Mouse (Mus musculus) neutrophil, adult 5-6 weeks (primary cell): Measurements from ENCODE around the gene 4921509C19Rik. TPM values are rescaled to one million over a fixed set of nuclear protein-coding genes. Genes with fewer than 3 reads are reported as not detected.
A peak's percentile ranks its signal among the peaks of the same experiment; 100 is the strongest.
"Not testable (repeated sequence)": the region's sequence is repeated elsewhere in the genome, so short reads cannot be mapped to it uniquely, and the experiment has no call there.

Experiments
- ATAC-seq: fragments of 151-379, 151-347 bp; 2 replicates; pipeline ENCODE4 v1.8.0; 2017; ENCODE audit warnings: mild to moderate bottlenecking, moderate TSS enrichment; ENCODE audit not compliant: insufficient number of reproducible peaks, poor library complexity, low FRiP score, severe bottlenecking; ENCODE audit errors: extremely low read depth
- total RNA-seq: library from RNA; stranded (forward); fragments of 200-1000 nt; gene quantifications from 2 replicates; pipeline ENCODE4 v1.2.3, GENCODE M21; 2017

4921509C19Rik gene
- total RNA-seq = not detected in 2 replicates

DNA sequence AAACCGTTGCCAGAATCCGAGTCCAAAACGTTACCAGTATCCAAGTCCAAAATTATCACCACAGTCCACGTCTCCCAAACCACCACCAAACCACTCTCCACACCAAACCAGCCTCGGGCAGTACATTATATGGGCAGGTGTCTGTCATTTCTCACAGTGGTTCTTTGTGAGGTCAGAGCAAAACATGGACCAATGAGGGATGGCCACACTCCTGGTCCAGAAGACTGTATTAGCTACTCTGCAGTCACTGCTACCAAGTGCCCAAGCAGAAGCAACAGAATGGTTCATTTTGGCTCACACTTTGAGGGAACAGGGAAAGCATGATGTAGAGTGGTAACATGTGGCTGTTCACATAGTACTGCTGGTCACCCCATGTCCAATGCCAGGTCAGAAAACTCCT, at the start of gene 4921509C19Rik:
Gene 4921509C19Rik, minus strand, starts transcription at position 101 of the 400 bp plus-strand sequence.
- ATAC-seq = not testable (repeated sequence)

DNA sequence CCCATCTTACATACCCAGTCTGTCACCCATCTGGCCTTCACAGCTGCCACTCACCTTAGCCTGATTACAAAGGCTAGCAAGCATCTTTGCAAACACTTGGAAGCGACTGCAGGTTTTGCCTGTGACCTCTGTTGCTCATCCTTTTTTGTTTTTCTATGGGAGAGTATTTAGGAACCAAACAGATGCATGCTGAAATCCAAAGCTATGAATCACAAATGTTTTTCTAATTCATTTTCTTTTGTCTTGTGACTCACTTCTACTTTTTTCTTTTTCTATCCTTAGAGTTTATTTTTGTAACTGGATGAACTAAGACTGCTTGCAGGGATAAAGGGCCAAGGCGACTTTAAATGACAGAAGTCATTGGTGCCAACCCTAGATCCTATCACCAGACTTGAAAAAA, 49.6 kb upstream of the 4921509C19Rik start:
- no peak for ATAC-seq

DNA sequence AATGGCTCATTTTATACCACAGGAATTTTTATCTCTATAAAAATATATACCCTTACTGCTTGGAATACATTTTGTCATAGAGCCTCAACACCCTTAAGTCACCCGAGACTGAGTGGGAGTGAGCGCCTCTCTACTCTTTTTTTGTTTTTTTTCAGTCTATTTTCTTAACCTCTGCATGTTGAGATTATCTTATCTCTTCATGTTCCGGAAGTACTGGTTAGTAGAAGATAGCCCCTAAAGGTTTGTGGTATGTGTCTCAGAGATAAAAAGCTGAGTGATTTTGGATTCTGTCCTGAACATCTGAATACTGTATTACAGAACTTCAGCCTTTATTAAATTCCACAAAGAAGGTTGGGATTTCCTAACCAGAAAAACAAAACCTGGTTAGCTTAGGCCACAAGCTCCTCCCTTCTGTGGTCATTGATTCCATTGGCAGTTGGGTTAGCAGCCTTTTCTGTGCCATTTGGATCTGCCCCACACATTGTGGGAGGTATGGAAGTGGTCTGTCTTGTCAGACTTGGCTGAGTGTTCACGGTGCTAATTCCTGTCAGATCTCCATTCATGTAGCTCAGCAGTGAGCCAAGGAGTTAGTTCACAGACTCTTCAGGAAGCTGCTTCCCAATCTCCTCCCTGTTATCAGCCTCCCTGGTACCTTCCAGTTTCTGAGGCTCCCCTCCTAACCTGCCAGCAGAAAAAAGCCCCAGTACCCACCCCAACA, 48.5 kb upstream of the 4921509C19Rik start:
- ATAC-seq = no peak

DNA sequence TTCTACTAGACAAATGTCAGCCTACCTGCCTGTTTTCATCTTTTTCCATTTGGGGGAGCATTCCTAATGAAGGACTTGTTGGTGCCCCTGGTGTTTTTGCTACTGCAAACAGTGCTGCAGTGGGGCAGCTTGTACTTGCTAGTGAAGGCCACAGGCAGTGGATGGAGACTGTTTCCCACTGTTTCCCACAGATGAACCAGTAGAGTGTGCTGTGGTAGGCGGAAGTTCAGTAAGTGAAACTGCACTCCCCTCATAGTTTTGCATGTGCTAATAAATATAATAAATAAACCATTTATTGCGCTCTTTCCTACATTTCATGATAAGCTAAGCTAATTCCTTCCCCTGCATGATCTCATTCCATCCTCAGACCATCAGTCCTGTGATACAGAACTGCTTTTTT, 43.0 kb upstream of the 4921509C19Rik start:
- no peak for ATAC-seq

DNA sequence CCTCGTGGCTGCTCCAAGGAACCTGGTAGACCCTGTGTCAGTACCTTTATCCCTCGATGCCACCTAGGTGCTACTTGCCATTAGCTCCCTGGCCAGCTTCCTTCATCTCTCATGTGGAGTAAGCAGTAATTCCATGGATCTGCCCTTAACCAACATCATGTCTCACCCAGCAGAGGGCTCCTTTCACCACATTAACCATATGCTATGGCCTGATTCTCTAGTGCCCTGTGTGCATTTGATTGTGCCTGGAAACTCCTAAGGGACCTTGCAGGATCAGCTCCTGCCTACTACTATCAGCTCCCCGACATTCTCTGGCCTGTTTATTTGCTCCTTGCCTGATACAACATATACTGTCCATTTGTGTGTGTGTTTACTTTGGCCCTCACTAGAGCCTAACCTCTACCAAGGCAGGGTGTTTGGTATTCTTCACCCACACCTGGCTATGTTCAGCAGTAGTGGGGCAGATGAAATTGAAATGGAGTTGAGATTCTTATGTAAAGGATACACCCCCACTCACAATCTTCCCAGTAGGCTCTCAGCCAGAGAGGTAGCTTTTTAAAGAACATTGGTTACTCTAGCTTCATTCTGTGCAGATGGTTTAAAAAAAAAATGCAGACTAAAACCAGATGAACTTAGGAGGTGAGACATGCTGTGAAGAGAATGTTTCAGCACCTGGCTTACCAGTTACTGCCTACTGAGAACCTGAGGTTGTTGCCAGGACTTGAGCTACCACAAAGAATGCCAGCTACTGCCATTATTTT, 37.8 kb upstream of the 4921509C19Rik start:
- no peak for ATAC-seq

DNA sequence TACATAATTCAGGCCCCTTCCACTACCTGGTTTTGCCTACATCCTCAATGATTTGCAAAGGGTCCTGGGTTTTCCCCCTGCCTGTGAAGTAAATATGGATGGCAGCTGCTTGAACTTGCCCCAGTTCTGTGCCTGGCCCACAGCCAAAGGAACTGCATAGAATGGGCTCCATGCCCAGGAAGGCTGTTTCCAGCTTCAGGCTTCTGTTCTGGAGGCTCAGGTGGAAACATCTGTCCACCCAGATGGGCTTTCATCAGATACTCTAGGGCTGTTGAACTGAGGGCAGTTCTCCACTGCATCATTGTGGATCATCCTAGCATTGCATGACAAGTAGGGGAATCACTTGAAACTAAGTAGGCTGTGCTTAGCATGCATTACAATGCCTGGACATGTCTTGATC, 36.2 kb upstream of the 4921509C19Rik start:
- ATAC-seq = no peak

DNA sequence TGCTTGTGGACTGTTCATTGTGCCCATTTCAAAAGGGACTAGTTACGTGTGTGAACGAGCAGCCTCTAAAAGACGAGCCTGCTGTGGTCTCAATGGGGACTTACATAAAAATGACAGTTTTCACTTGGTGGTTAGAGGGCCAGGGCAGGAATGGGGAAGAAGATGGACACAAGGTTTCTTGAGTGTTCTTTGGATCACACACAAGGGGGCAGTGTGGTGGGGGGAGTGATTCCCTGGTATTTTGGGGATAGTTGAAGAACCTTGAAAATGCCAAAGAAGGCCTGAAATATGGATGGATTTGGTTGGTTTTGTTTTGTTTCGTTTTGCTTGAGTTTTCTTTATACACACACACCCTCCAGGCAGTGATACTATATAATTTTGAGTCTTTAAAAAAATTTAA, 28.3 kb upstream of the 4921509C19Rik start:
- no peak for ATAC-seq

DNA sequence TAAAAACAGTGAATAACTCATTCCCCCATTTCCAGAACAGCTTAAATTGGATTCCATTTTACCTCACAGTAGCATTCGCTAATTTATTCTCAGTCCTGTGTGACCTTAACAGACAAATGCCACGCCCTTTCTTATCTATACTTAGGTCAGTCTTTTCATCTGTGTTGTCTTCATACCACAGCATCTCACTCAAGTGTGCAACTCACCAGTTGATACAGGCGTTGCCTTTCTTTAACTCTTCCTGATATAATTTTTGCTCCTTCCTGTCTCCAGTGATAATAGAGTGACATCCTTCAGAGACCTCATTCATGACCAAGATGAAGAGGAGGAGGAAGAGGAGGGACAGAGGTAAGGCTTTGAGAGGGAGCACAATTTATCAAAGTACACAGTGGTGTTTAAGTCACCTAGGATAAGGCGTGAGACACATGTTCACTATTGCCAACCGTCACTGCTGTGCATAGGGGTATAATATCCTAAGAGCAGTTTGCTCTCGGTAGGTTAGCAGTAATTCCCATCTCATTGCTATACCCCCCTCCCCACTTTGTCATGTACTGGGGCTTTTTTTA, 24.6 kb upstream of the 4921509C19Rik start:
- no peak for ATAC-seq

DNA sequence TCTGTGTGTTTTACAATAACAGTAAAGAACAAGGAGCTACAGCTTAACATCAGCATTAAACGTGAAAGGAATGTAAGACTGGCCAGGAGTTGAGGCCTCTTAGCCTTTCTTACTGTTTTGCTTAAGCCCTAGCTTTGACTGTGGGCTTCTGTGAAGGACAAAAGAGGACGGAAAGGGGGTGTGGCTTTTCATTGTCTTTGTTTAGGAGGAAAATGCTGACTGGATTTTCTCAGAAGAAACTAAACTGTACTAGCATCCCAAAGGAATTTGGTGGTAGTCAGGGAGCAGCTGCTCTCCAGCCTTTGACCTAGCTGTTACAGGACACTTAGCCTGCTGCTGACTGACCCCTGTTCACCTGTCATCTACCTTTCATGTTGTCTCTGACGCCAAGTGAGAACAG, 22.4 kb upstream of the 4921509C19Rik start:
- ATAC-seq = no peak

DNA sequence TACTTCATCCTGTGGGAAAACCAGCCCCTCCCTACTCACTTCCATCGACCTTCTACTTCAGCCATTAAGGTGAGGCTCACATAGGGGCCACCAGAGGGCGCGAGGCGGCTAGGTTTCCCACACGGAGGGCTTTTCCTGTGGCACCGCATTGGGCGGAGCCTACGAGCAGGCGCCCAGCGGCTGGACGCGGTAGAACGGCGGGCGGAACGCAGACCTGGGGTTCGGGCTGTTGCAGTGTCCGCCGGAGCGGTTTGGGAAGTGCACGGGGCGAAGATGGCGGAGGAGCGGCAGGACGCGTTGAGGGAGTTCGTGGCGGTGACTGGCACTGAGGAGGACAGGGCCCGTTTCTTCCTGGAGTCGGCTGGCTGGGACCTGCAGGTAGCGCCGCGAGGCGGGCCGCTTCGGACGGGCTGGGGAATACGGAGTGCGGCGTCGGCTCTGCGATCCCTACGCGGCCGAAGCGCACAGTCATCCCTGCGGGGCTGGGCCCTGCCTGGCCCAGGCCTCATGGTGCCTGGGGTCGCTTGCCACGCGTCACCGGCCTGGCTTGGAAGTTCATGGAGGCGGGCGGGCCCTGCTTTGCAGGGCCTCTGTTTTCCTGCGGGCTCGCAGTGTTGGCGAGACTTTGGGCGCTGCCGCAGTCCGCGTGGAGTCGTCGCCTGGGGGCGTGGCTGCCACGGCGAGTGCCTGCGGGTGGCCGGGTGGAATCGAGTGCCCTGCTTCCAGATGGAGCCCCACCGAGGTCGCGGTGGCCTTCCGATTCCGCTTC, 18.3 kb upstream of the 4921509C19Rik start, which contains the start of gene Nsfl1c:
Gene Nsfl1c, plus strand, starts transcription at position 148 of the 769 bp plus-strand sequence.
- ATAC-seq = peak; percentile 93

DNA sequence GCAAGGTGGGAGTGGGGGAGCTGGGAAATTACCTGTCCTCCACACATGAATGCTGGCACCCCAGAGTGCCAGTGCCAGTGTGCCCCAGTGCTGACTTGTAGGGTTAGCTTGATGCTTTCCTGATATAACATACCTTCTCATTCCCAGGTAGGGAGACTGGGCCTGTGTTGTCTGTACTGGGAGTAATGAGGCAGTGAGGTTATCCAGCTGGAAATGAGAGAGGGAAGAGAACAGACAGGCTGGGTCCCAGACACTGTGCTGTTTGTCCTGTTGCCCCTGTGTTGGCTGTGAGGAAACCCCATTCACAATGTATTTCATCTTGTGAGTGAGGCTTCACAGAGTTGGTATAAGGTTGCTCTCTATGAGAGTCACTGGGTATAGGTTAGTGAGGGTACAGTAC, 10.5 kb upstream of the 4921509C19Rik start:
- no peak for ATAC-seq

DNA sequence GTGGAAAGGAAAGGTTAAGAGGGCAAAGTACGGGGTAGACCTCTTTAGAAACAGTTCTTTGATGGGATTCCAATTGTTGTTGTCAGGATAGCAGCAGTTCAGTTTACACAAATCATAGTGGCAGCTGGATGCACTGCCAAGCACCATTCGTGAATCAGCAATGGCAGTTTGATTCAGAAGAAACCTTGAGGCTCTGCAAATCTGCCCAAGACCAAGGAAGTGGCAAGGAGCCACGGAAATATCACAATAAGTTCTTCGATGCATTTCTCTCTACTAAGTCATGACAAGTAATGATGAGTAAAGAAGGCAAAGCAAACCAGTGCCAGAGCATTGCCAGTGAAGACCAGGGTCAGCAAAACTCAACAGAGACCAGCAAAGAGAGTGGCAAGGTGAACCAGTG, 41.0 kb downstream of the 4921509C19Rik start:
- ATAC-seq = not testable (repeated sequence)

DNA sequence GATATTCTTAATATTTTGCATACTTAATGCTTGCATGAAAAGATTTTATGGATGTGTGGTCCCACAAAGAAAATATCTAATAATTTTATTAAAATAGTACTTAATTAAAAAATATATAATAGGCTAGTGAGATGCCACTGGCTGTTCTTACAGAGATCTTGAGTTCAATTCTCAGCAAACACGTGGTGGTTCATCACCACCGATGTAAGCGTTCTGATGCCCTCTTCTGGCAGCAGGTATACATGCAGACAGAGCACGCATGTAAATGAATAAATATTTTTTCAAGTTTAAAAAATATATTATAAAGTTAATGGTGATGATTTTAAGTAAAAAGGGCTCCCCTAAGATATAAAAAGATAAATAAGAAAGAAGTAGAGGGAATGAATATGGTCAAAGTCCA, 41.8 kb downstream of the 4921509C19Rik start:
- not testable (repeated sequence) for ATAC-seq

Other genes with a start within 250 kb of the 4921509C19Rik start
- 73.2 and 83.9 TPM in 2 replicates for gene Nsfl1c, start 18.0 kb upstream of the 4921509C19Rik start, total RNA-seq
- gene Fkbp1a, start 66.3 kb upstream of the 4921509C19Rik start, total RNA-seq = 12.9 and 15.8 TPM in 2 replicates
- 0.25 and 1.6 TPM in 2 replicates for gene Sdcbp2, start 96.5 kb upstream of the 4921509C19Rik start, total RNA-seq
- gene Snph, start 156.4 kb upstream of the 4921509C19Rik start, total RNA-seq = not detected in 2 replicates
- gene Rad21l, start 192.4 kb upstream of the 4921509C19Rik start, total RNA-seq = not detected in 2 replicates
- gene Tmem74b, start 225.9 kb upstream of the 4921509C19Rik start, total RNA-seq = not detected in 2 replicates